Mouse (Mus musculus) hindbrain, postnatal 0 days (tissue): ENCODE measurements at regions not wholly inside any gene's neighbourhood (a gene's known extent, or its start where the extent isn't known, plus 50 kb on each side); places are given as distances from the start of the nearest gene placed in this dataset.
A peak's percentile ranks its signal among the peaks of the same experiment; 100 is the strongest.

ENCODE experiments used
- ATAC-seq: fragments of 200-750 bp; cut with Nextera tagmentation; 2 replicates; pipeline ENCODE4 v1.8.0; 2017; ENCODE audit warnings: mild to moderate bottlenecking, moderate TSS enrichment, moderate library complexity
- DNase-seq: peaks from one replicate; pipeline ENCODE4 v3.0.0-alpha.2; 2015; ENCODE audit warnings: low spot score
- H3K27ac ChIP-seq: fragments of 300-500 bp; sonication (generic); 2 replicates; pipeline ENCODE4 v1.5.1; 2014; ENCODE audit warnings: mild to moderate bottlenecking
- H3K27me3 ChIP-seq: fragments of 300-500 bp; sonication (generic); 2 replicates; pipeline ENCODE4 v1.6.1; 2014; ENCODE audit warnings: low read length, mixed read lengths; ENCODE audit not compliant: insufficient read depth
- H3K36me3 ChIP-seq: fragments of 300-500 bp; sonication (generic); 2 replicates; pipeline ENCODE4 v1.6.1; 2014; ENCODE audit warnings: low read length, mixed read lengths; ENCODE audit not compliant: insufficient read depth
- H3K4me1 ChIP-seq: fragments of 300-500 bp; sonication (generic); 2 replicates; pipeline ENCODE4 v1.6.1; 2014; ENCODE audit warnings: antibody characterized with exemption, low read length, mixed read lengths; ENCODE audit not compliant: insufficient read depth
- H3K4me2 ChIP-seq: fragments of 300-500 bp; sonication (generic); 2 replicates; pipeline ENCODE4 v1.6.1; 2014; ENCODE audit warnings: low read depth, mild to moderate bottlenecking, low read length, moderate library complexity, mixed read lengths
- H3K4me3 ChIP-seq: fragments of 300-500 bp; sonication (generic); 2 replicates; pipeline ENCODE4 v1.5.1; 2014; ENCODE audit warnings: low read length
- H3K9ac ChIP-seq: fragments of 300-500 bp; sonication (generic); replicated peaks from 2 replicates; pipeline ENCODE4 v1.6.1; 2014; ENCODE audit warnings: mild to moderate bottlenecking, low read length, moderate library complexity, mixed read lengths
- H3K9me3 ChIP-seq: fragments of 300-500 bp; sonication (generic); 2 replicates; pipeline ENCODE4 v1.6.1; 2016; ENCODE audit warnings: low read length, mixed read lengths
- CTCF ChIP-seq: IDR thresholded peaks from 2 replicates; pipeline ENCODE4 v1.5.1; 2016; ENCODE audit warnings: antibody characterized with exemption, control low read depth, low read depth
- WGBS: fragments of 180-500 bp; shearing (Covaris S2); extraction: QIAGEN DNeasy Blood & Tissue Kit; methylation state at CpG from one replicate; pipeline ENCODE4 v1.1.7; 2014; 5-methylcytosine and 5-hydroxymethylcytosine counted together

DNA sequence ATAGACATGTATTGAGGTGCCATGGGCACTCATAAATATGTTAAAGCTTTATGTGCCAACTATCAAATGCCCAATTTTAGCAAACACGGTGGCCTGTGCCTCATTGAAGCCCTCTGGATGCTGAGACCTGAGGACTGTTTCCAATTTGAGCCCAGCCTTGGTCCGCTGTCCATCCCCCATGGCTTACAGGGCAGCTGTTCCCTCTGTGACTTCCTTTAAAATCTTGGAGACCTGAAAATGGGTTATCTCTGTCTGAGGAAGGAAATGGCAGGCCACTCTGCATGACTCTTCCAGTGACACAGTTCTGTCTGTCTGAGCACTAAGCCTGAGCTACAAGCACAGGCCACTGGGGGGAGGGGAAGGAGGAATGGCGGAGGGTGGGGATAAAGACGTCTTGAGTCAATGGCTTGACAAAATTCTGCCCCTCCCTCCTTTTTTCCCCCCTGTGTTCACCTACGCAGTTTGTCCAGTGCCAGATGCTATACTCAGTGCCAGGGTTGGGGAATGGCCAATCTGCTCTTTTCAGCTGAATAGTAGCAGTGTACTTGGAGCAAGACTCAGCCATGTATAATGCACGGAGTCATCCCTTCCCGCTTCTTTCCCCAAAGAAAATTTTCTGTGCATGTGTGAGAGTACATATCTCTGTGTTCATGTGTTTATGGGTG lies 102.7 kb upstream of the Irf2bp2 start:
- Histone ChIP-seq H3K4me1 (peaks cover 6% of the 10 kb centered on the region; the same call in 1 of the 2 replicates), H3K9ac (no peak overlapping the region), H3K27me3 (no peaks in the 10 kb centered on the region), H3K4me3 (no peak overlapping the region), H3K27ac (no peak overlapping the region), H3K9me3 (no peaks in the 10 kb centered on the region), H3K36me3 (no peaks in the 10 kb centered on the region), H3K4me2 (no peak overlapping the region)
- DNase-seq (peak; percentile 31), ATAC-seq (no peak)
- 60% methylated on average over 7 of the region's 7 CpGs for WGBS
- TF ChIP-seq CTCF, result no peak

DNA sequence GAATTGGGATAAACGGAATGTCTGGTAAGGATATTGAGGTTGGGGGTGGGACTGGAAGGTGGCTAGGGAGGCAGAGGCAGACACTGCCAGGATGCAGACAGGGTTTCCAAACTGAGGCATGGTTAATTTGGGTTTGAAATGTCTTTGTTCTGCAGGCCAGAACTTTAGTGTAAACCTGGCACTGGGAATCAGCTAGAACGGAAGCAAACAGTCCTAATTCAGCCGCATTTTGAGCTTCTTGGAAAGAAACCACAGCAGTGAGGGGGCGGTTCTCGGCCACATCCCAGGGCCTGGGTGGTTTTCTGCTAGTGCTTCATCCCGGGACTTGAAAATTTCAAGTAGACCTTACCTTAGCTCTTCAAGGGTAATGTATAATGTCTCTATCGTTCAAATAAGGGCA lies 100.6 kb upstream of the Irf2bp2 start:
- WGBS, result 60% methylated on average over 7 of the region's 7 CpGs
- Histone ChIP-seq H3K27me3 (no peaks in the 10 kb centered on the region), H3K27ac (no peak overlapping the region), H3K4me3 (no peak overlapping the region), H3K4me1 (peaks cover 6% of the 10 kb centered on the region; the same call in 1 of the 2 replicates), H3K4me2 (no peak overlapping the region), H3K36me3 (no peaks in the 10 kb centered on the region), H3K9me3 (no peaks in the 10 kb centered on the region), H3K9ac (no peak overlapping the region)
- ATAC-seq, result no peak
- DNase-seq, result peak; percentile 17
- no peak for TF ChIP-seq CTCF

DNA sequence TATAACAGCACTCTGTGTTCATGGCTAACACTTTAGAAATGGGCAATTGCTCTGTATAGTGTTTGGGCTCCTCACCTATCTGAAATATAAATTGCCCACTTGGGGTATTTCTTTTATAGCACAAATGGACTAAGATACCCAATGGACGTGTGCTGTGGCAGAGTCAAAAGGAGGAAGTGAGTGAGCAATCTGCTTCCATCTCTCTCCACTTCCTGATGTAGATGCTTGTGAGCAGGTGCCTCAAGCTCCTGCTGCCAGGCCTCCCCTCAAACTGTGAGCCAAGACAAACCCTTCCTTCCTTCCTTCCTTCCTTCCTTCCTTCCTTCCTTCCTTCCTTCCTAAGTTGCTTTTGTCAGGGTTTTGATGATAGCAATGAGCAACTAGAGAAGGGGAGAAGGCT lies 99.9 kb upstream of the Irf2bp2 start:
- Histone ChIP-seq H3K27me3 (no peaks in the 10 kb centered on the region), H3K4me3 (no peak overlapping the region), H3K4me1 (peaks cover 4% of the 10 kb centered on the region; the same call in 1 of the 2 replicates), H3K27ac (no peak overlapping the region), H3K4me2 (no peak overlapping the region), H3K36me3 (no peaks in the 10 kb centered on the region), H3K9me3 (no peaks in the 10 kb centered on the region), H3K9ac (no peak overlapping the region)
- TF ChIP-seq CTCF, result no peak
- no peak for ATAC-seq
- WGBS, result 86% methylated on average over 1 of the region's 1 CpGs
- DNase-seq, result no peak

DNA sequence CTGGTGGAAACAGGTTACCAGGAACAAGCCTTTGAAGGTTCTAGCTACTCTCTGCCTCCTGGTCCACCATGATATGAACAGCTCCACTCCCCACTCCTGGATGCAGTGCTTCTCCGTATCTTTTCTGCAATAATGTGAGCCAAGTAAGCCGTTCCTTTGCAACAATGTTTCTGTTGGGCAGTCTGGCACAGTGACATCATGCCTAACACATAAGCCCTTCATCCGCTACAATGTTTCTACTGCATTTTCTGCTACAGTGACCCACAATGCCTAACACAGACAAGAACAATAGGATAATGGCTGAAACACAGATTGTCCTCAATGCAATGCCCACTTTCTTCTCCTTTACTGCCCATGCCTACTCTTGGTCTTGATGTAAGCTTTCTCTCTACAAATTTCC lies 98.9 kb upstream of the Irf2bp2 start:
- Histone ChIP-seq H3K4me3 (no peak overlapping the region), H3K9ac (no peak overlapping the region), H3K9me3 (no peaks in the 10 kb centered on the region), H3K36me3 (no peaks in the 10 kb centered on the region), H3K4me1 (0 out of 2 replicates have a peak, but pooled peaks cover 3% of the 10 kb centered on the region), H3K27me3 (no peaks in the 10 kb centered on the region), H3K27ac (no peak overlapping the region), H3K4me2 (no peak overlapping the region)
- DNase-seq (no peak), ATAC-seq (no peak)
- no peak for TF ChIP-seq CTCF
- WGBS, result 73% methylated on average over 3 of the region's 3 CpGs

- H3K4me2 ChIP-seq, result no peak overlapping the region
- no peaks in the 10 kb centered on the region for H3K27me3 ChIP-seq
- 54% methylated on average over 3 of the region's 3 CpGs for WGBS
- H3K4me3 ChIP-seq, result no peak overlapping the region
- no peak overlapping the region for H3K27ac ChIP-seq
- DNase-seq (peak; percentile 32), ATAC-seq (no peak)
- no peak for TF ChIP-seq CTCF
- no peaks in the 10 kb centered on the region for H3K36me3 ChIP-seq
- no peak overlapping the region for H3K9ac ChIP-seq
- 0 out of 2 replicates have a peak, but pooled peaks cover 3% of the 10 kb centered on the region for H3K4me1 ChIP-seq
- no peaks in the 10 kb centered on the region for H3K9me3 ChIP-seq
Measured at GRCm38 (mm10) chr8:126692263-126692662, 98.5 kb upstream of the Irf2bp2 start.

- ATAC-seq (no peak), DNase-seq (no peak)
- Histone ChIP-seq H3K9me3 (no peaks in the 10 kb centered on the region), H3K27me3 (no peaks in the 10 kb centered on the region), H3K27ac (no peak overlapping the region), H3K4me3 (no peak overlapping the region), H3K36me3 (no peaks in the 10 kb centered on the region), H3K4me2 (no peak overlapping the region), H3K4me1 (0 out of 2 replicates have a peak, but pooled peaks cover 3% of the 10 kb centered on the region), H3K9ac (no peak overlapping the region)
- WGBS, result 81% methylated on average over 5 of the region's 5 CpGs
- TF ChIP-seq CTCF, result peak; percentile 30
Measured at GRCm38 (mm10) chr8:126688450-126688849, 94.7 kb upstream of the Irf2bp2 start.

DNA sequence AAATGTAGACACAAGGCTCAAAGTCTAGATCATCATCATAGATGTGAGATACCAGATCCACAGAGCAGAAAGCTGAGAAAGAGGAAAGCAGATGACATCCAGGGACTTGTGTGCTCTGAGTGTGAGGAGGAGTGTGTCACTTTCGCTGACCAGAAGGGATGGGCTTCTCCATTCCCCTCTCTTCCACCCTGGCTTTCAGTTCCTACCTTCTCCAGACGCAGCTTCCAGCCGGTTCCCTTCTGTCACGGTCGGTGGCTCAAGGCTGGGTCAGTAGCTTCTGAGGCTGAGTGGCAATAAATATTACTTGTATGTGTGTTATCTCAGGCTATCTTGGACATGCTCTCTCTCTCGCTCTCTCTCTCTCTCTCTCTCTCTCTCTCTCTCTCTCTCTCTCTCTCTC lies 94.2 kb upstream of the Irf2bp2 start:
- no peaks in the 10 kb centered on the region for H3K27me3 ChIP-seq
- WGBS, result 78% methylated on average over 6 of the region's 6 CpGs
- 0 out of 2 replicates have a peak, but pooled peaks cover 3% of the 10 kb centered on the region for H3K4me1 ChIP-seq
- no peak for ATAC-seq
- H3K36me3 ChIP-seq, result no peaks in the 10 kb centered on the region
- H3K4me2 ChIP-seq, result no peak overlapping the region
- no peak for TF ChIP-seq CTCF
- no peak for DNase-seq
- no peak overlapping the region for H3K27ac ChIP-seq
- no peak overlapping the region for H3K9ac ChIP-seq
- H3K4me3 ChIP-seq, result no peak overlapping the region
- H3K9me3 ChIP-seq, result no peaks in the 10 kb centered on the region
